Mouse (Mus musculus) forebrain, embryonic 13.5 days (tissue): ENCODE data around the gene Slf2. TPM values are rescaled to one million over a fixed set of nuclear protein-coding genes. Genes with fewer than 3 reads are reported as not detected.

Source experiments
- ATAC-seq: fragments of 200-750 bp; cut with Nextera tagmentation; 2 replicates; pipeline ENCODE4 v1.8.0; 2017
- H3K27ac ChIP-seq: fragments of 300-500 bp; sonication (generic); 2 replicates; pipeline ENCODE4 v1.5.1; 2015; ENCODE audit warnings: inconsistent platforms, mild to moderate bottlenecking, moderate library complexity
- H3K27me3 ChIP-seq: fragments of 300-500 bp; sonication (generic); 2 replicates; pipeline ENCODE4 v1.6.1; 2015; ENCODE audit warnings: mild to moderate bottlenecking, inconsistent platforms
- H3K36me3 ChIP-seq: fragments of 300-500 bp; sonication (generic); 2 replicates; pipeline ENCODE4 v1.6.1; 2015; ENCODE audit warnings: mild to moderate bottlenecking, inconsistent platforms; ENCODE audit not compliant: poor library complexity, severe bottlenecking
- H3K4me1 ChIP-seq: fragments of 300-500 bp; sonication (generic); 2 replicates; pipeline ENCODE4 v1.6.1; 2015; ENCODE audit warnings: inconsistent platforms
- H3K4me2 ChIP-seq: fragments of 300-500 bp; sonication (generic); 2 replicates; pipeline ENCODE4 v1.6.1; 2015; ENCODE audit warnings: inconsistent platforms, mild to moderate bottlenecking, moderate library complexity
- H3K4me3 ChIP-seq: fragments of 300-500 bp; sonication (generic); 2 replicates; pipeline ENCODE4 v1.5.1; 2015; ENCODE audit warnings: mild to moderate bottlenecking, inconsistent platforms
- H3K9ac ChIP-seq: fragments of 300-500 bp; sonication (generic); 2 replicates; pipeline ENCODE4 v1.6.1; 2015; ENCODE audit warnings: mild to moderate bottlenecking, inconsistent platforms
- H3K9me3 ChIP-seq: fragments of 300-500 bp; sonication (generic); replicated peaks from 2 replicates; pipeline ENCODE4 v1.6.1; 2016; ENCODE audit warnings: inconsistent platforms
- WGBS: fragments of 180-500 bp; shearing (Covaris S2); methylation state at CpG from one replicate; pipeline ENCODE4 v1.1.7; 2015; 5-methylcytosine and 5-hydroxymethylcytosine counted together
- polyA plus RNA-seq: library from polyadenylated mRNA; unstranded; fragments of >200 nt; fragmentation: Nextera tagmentation; extraction: Ambion mirVana; gene quantifications from 2 replicates; pipeline ENCODE4 v1.2.1, GENCODE M21; 2015

The Slf2 gene
- polyA plus RNA-seq, 1 experiment from 2014 or later = 30.4 TPM

DNA sequence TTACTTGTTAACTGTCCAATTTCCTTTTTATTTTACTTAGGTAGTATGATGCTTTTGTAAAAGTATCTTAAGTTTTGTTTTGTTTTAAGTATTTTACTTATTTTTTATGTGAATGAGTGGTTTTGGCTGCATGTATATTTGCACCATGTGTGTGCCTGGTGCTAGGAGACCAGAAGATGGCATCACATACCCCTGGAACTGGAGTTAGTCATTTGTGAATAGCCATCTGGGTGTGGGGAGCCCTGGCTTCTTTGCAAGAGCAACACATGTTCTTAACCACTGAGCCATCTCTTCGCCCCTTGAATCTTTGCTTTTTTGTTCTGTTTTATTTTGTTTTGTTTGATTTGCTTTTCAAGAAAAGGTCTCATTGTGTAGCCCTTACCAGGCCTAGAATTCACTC lies 2.2 kb downstream of the Slf2 start:
- 90% methylated on average over 1 of the region's 1 CpGs for WGBS
- Histone ChIP-seq H3K9ac (no peak overlapping the region), H3K4me1 (peaks cover 20% of the 10 kb centered on the region), H3K4me2 (no peak overlapping the region; the same call in 1 of the 2 replicates), H3K27ac (no peak overlapping the region), H3K36me3 (peaks cover 29% of the 10 kb centered on the region), H3K27me3 (0 out of 2 replicates have a peak, but pooled peaks cover 4% of the 10 kb centered on the region), H3K4me3 (no peak overlapping the region), H3K9me3 (no peaks in the 10 kb centered on the region)
- ATAC-seq = no peak

DNA sequence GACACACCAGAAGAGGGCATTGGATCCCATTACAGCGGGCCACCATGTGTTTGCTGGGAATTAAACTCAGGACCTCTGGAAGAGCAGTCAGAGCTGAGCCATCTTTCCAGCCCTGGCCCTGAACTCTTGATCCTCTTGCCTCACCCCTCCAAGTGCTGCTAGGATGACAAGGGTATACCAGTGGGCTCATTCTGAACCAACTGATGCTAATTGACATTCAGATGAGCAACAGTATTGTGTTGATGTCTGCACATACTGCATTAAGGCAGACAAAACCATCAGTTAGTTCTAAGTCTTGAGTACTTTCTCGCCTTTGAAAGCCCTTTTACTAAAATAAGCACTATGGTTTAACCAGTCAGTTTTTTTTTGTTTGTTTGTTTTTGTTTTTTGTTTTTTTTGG lies 28.7 kb downstream of the Slf2 start:
- H3K27ac ChIP-seq = no peak overlapping the region
- H3K36me3 ChIP-seq = peaks cover 81% of the 10 kb centered on the region
- no peaks in the 10 kb centered on the region for H3K4me1 ChIP-seq
- no peak overlapping the region for H3K9ac ChIP-seq
- WGBS = 96% methylated on average over 2 of the region's 2 CpGs
- H3K4me3 ChIP-seq = no peak overlapping the region
- H3K9me3 ChIP-seq = no peaks in the 10 kb centered on the region
- no peak for ATAC-seq
- H3K27me3 ChIP-seq = no peaks in the 10 kb centered on the region
- no peak overlapping the region for H3K4me2 ChIP-seq

GRCm38 (mm10) chr19:44965978-44966377 lies 35.0 kb downstream of the Slf2 start:
- ATAC-seq = no peak
- no peaks in the 10 kb centered on the region for H3K9me3 ChIP-seq
- H3K4me1 ChIP-seq = no peaks in the 10 kb centered on the region
- WGBS = 100% methylated on average over 1 of the region's 1 CpGs
- H3K4me3 ChIP-seq = no peak overlapping the region
- H3K9ac ChIP-seq = no peak overlapping the region
- H3K27me3 ChIP-seq = no peaks in the 10 kb centered on the region
- no peak overlapping the region for H3K4me2 ChIP-seq
- peaks cover 84% of the 10 kb centered on the region for H3K36me3 ChIP-seq
- no peak overlapping the region for H3K27ac ChIP-seq

DNA sequence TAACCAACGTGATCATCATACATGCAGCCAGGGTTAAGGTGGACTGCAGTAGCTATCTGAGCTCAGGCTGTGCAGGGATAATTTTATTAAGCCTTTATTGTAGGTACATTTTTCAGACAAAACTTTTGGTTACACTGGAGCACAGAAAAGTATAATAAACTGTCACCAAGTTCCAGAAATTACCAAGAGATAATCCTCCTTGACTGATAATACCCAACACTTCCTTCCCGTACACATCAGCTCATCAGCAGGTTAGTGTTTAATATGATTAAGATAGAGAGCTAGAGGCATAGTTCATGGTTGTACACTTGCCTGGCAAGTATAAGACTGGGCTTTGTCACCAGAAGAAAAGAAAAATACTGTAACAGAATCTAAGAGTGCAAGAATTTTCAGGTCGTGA lies 37.4 kb downstream of the Slf2 start:
- no peaks in the 10 kb centered on the region for H3K27me3 ChIP-seq
- H3K9me3 ChIP-seq = no peaks in the 10 kb centered on the region
- no peaks in the 10 kb centered on the region for H3K4me1 ChIP-seq
- no peak overlapping the region for H3K9ac ChIP-seq
- ATAC-seq = no peak
- peaks cover 92% of the 10 kb centered on the region for H3K36me3 ChIP-seq
- no peak overlapping the region for H3K27ac ChIP-seq
- WGBS = 96% methylated on average over 3 of the region's 3 CpGs
- H3K4me3 ChIP-seq = no peak overlapping the region
- no peak overlapping the region for H3K4me2 ChIP-seq

GRCm38 (mm10) chr19:44976636-44977035 lies 45.7 kb downstream of the Slf2 start:
- Histone ChIP-seq H3K4me3 (no peak overlapping the region), H3K4me1 (no peaks in the 10 kb centered on the region), H3K27me3 (no peaks in the 10 kb centered on the region), H3K9ac (no peak overlapping the region), H3K9me3 (no peaks in the 10 kb centered on the region), H3K36me3 (peaks cover 95% of the 10 kb centered on the region), H3K4me2 (no peak overlapping the region), H3K27ac (no peak overlapping the region)
- WGBS = 91% methylated on average over 6 of the region's 6 CpGs
- ATAC-seq = no peak

- no peaks in the 10 kb centered on the region for H3K9me3 ChIP-seq
- 94% methylated on average over 6 of the region's 6 CpGs for WGBS
- H3K9ac ChIP-seq = no peak overlapping the region
- H3K27ac ChIP-seq = no peak overlapping the region
- peaks cover 95% of the 10 kb centered on the region for H3K36me3 ChIP-seq
- no peaks in the 10 kb centered on the region for H3K27me3 ChIP-seq
- H3K4me3 ChIP-seq = no peak overlapping the region
- ATAC-seq = no peak
- no peaks in the 10 kb centered on the region for H3K4me1 ChIP-seq
- no peak overlapping the region for H3K4me2 ChIP-seq
Measured at GRCm38 (mm10) chr19:44977148-44977547, 46.2 kb downstream of the Slf2 start.

GRCm38 (mm10) chr19:44980787-44981186 lies 49.8 kb downstream of the Slf2 start:
- Histone ChIP-seq H3K27me3 (no peaks in the 10 kb centered on the region), H3K9me3 (no peaks in the 10 kb centered on the region), H3K36me3 (peaks cover 66% of the 10 kb centered on the region), H3K4me1 (no peaks in the 10 kb centered on the region), H3K4me3 (no peak overlapping the region), H3K9ac (no peak overlapping the region), H3K4me2 (no peak overlapping the region), H3K27ac (no peak overlapping the region)
- ATAC-seq = no peak
- WGBS = 88% methylated on average over 2 of the region's 2 CpGs

DNA sequence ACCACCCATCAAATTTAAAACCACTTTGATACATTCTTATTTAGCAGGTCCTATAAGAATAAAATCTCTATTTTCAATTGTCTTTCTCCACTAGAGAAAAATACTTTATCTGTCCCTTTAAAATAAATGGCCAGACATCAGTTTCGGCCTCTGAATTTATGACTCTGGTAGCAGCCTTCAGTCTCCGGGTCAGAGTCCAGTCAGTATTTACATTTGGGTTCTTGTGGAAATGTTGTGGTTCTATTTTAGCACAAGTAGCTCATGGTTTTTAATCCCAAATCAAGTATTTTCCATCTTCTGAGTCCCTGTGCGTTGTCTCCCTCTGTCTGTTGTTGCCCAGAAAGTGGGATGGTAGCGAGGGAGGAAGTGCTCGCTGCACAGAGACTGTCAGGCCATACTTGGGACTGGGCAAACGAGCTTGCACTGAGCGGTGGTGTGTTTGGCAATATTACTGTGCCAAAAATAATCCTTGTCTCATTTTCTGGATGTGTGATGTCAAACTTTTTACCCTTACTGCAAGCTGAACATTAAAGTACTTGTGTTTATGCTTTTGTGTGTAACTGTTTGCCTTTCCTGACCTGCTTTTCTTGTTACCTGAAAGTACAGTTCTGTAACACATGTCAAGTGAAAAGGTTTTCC lies 51.6 kb downstream of the Slf2 start:
- Histone ChIP-seq H3K27me3 (no peaks in the 10 kb centered on the region), H3K9me3 (no peaks in the 10 kb centered on the region), H3K27ac (no peak overlapping the region), H3K4me3 (no peak overlapping the region), H3K9ac (no peak overlapping the region), H3K4me1 (no peaks in the 10 kb centered on the region), H3K4me2 (no peak overlapping the region), H3K36me3 (peaks cover 48% of the 10 kb centered on the region)
- no peak for ATAC-seq
- WGBS = 86% methylated on average over 7 of the region's 7 CpGs

DNA sequence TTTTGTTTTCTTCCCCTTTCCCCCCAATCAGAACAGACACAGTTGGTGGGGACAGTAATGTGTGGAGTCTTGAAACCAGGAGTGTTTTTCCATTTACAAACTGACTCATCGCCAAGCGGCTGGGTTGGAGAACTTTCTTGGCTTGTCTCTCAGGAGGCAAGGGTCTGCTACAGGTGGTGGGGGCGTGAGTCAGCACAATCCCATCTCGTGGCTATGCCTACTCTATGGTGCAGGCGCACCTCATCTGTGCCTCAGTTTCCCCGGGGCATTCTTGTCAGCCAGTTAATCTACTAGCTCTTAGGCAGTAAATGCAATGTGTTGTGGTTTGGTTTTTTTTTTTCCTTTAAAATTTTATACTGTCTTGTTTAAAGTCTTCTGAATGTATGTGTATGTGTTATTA lies 52.4 kb downstream of the Slf2 start:
- H3K27ac ChIP-seq = no peak overlapping the region
- peaks cover 40% of the 10 kb centered on the region for H3K36me3 ChIP-seq
- peaks cover 1% of the 10 kb centered on the region; the same call in 1 of the 2 replicates for H3K4me1 ChIP-seq
- H3K4me2 ChIP-seq = no peak overlapping the region
- H3K27me3 ChIP-seq = no peaks in the 10 kb centered on the region
- ATAC-seq = no peak
- no peak overlapping the region for H3K9ac ChIP-seq
- no peaks in the 10 kb centered on the region for H3K9me3 ChIP-seq
- H3K4me3 ChIP-seq = no peak overlapping the region
- 96% methylated on average over 6 of the region's 6 CpGs for WGBS

DNA sequence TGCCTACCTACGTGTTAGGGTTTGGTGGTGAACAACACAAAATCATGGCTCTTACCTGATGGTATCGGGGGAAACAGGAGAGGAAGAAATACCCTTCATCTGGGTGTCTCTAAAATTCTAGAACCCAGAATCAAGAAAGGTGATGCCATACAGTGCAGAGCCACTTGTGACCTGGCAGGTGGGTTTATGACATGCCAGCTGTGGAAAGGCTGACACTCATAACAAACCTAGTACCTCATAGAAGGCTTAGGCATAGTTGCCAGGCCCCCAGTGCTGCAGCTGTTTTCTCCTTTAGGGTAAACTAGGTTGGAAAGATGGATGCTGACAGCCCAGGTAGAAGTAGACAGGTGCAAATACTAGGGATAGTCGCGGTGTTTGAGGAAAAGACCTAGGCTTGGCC lies 53.5 kb downstream of the Slf2 start:
- Histone ChIP-seq H3K4me3 (no peak overlapping the region), H3K9me3 (no peaks in the 10 kb centered on the region), H3K9ac (no peak overlapping the region), H3K36me3 (peaks cover 30% of the 10 kb centered on the region), H3K27me3 (no peaks in the 10 kb centered on the region), H3K4me2 (no peak overlapping the region), H3K4me1 (peaks cover 8% of the 10 kb centered on the region), H3K27ac (no peak overlapping the region)
- 91% methylated on average over 4 of the region's 4 CpGs for WGBS
- no peak for ATAC-seq

DNA sequence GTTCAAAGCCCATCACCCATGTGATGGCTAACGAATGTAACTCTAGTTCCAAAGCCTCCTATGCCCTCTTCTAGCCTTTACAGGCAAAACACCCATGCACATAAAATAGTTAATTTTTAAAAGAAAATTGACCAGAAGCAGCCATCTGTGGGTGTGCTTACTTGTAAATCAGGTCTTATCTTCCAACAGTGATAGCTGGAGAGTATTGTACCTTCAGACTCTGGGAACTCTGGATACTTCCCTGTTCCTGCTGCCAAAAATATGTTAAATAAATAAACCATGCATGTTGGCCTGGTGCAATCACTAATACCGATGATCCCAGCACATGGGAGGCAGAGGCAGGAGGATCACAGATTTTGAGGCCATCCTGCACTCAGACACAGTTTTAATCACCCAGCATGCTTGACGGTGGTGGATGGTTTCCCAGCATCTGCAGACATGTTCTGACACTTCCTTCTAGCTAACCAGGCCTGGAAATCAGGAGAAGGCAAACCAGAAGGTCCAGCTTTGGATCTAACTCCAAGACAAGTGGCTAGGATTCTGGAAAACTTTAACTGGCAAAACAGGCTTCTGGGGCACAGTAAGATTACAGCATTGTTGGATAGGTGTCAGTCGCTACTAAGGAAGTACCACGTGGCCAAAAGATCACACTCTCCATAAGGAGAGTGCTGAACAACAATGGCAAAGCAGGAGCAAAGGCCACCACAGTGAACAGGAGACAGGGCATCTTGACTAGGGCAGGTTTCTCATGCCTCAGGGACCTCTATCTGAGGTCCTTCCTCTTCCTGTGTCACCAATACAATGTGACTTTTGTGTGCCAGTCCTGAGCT lies 54.4 kb downstream of the Slf2 start:
- Histone ChIP-seq H3K27me3 (no peaks in the 10 kb centered on the region), H3K4me1 (peaks cover 17% of the 10 kb centered on the region), H3K27ac (no peak overlapping the region), H3K4me3 (no peak overlapping the region), H3K9me3 (no peaks in the 10 kb centered on the region), H3K36me3 (peaks cover 22% of the 10 kb centered on the region), H3K9ac (no peak overlapping the region), H3K4me2 (no peak overlapping the region)
- 67% methylated on average over 5 of the region's 5 CpGs for WGBS
- ATAC-seq = no peak

DNA sequence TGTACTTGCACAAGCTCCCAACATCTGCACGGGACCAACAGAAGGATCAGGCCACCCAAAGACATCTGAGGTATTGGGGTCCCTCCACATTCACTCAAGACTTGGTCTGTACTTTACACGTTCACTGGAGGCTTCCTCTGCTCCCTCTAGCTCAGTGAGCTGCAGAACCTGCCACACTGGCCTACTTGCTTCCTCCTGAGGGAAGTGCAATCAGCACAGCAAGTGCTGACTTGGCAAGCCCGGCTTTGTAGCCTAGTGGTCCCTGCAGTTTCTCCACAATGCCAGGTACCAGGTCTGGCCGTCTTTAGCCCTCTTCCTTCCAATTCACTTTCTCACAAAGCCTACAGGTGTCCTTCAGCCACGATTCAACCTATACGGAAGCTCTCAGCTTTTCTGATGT lies 56.1 kb downstream of the Slf2 start:
- H3K27me3 ChIP-seq = no peaks in the 10 kb centered on the region
- no peak overlapping the region for H3K4me2 ChIP-seq
- ATAC-seq = no peak
- no peak overlapping the region for H3K4me3 ChIP-seq
- peaks cover 31% of the 10 kb centered on the region for H3K4me1 ChIP-seq
- 67% methylated on average over 6 of the region's 6 CpGs for WGBS
- H3K27ac ChIP-seq = no peak overlapping the region
- H3K36me3 ChIP-seq = 0 out of 2 replicates have a peak, but pooled peaks cover 8% of the 10 kb centered on the region
- no peak overlapping the region for H3K9ac ChIP-seq
- H3K9me3 ChIP-seq = no peaks in the 10 kb centered on the region
